Mouse (Mus musculus) cortical plate, adult 2 months (tissue): ENCODE measurements around the gene Zfp941.

Source experiments
- CTCF ChIP-seq: fragments of 200-500 bp; IDR thresholded peaks from 2 replicates; pipeline ENCODE4 v1.5.1; 2011; ENCODE audit warnings: mild to moderate bottlenecking, control low read depth, low read length; ENCODE audit not compliant: insufficient read depth; ENCODE audit errors: extremely low read depth
- POLR2A ChIP-seq: fragments of 200-500 bp; IDR thresholded peaks from 2 replicates; pipeline ENCODE4 v1.6.1; 2011; ENCODE audit warnings: mild to moderate bottlenecking, low read length, control low read depth; ENCODE audit not compliant: insufficient read depth; ENCODE audit errors: extremely low read depth

DNA sequence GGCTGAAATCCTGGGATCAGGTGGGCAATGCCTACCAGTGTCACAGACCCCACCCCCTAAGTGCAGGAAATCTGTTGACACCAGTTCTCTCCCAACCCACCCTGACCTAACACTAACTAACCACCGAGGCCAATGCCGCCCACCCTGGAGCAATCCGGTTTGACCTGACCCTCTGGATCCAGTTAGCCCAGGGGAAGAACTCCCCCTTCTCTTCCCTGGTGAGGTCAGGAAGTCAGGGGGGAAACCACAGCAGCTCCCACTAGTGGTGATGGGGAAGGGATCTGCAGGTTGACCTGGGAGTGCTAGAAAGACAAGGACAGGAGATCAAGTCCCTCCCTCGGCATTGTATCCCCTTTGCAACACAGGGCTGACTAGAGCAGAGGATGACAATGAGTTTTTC lies 23.7 kb upstream of the Zfp941 start:
- TF ChIP-seq POLR2A (no peak), CTCF (no peak)
